Mouse (Mus musculus): ENCODE data around the gene Ccar1.

DNA sequence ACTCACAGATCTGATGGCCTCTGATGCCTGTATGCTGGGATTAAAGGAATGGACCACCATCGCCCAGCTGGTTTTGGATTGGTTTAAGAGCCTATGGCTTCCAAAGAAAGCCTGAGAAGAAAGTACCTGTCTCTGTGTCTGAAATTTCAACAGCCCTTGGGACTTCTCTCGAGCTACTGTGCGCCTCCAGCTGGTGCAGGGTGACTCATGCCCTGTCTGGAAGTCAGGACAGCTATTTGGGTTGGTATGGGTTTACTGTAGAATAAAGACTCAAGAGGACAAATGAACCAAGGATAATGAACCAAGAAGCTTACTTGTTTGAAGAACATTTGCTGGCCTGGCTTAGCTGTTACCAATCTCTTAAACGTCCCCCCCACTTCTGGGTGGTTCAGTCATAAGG lies 88.5 kb downstream of the Ccar1 start:
- TF ChIP-seq CTCF (IDR thresholded peaks at IDR 0.05; ENCODE audit: control insufficient read depth, insufficient read depth, insufficient replicate concordance, low read depth, low read length) (no peak), POLR2A (IDR thresholded peaks at IDR 0.05; ENCODE audit: control insufficient read depth, low read depth, low read length) (no peak)
